Mouse (Mus musculus): ENCODE measurements around the gene Vmn2r16.

Vmn2r16 gene

DNA sequence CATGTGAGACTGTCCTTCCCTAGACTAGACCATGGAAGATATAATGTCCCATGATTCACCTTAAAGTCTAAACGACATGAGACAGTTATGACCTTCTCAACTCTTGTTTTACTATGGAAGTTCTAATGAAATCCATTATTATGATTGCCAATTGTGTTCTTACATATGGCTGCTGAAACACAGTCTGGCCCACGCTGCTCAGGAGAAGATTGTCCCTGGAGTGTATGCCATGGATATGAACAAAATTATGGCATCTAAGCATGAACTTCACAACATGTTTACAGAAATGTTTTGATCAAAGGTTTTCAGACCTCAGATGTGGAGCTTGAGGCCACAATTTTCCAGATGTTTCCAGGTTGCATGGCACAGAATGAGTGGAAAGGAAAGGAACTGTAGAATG lies at the start of gene Vmn2r16:
Vmn2r16 (plus strand) TSS at position 301 of the 400 bp plus-strand sequence.
- no peak for DNase-seq (ENCODE audit: low spot score in 2 of 2)

GRCm38 (mm10) chr5:109294655-109295054 lies 35.3 kb upstream of the Vmn2r16 start:
- no peak for DNase-seq (ENCODE audit: low spot score in 2 of 2)

- DNase-seq (ENCODE audit: low spot score in 2 of 2), result no peak
Measured at GRCm38 (mm10) chr5:109297544-109297943, 32.4 kb upstream of the Vmn2r16 start, which contains the start of gene Vmn2r15. Gene Vmn2r15, minus strand, starts transcription at chr5:109297644.

DNA sequence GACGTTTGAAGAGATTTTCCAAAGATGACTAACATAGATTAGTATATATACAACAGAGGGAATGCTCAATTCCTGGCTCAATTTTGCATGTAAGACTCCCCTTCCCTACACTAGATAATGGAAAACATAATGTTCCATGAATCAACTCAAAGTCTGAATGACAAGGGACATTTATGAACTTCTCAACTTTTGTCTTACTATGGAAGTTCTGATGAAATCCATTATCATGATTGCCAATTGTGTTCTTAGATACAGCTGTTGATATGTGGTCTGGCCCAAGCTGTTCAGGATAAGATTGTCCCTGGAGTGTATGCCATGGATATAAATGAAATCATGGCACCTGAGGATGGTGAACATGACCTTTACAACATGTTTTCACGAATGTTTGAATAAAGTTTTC lies 89.4 kb downstream of the Vmn2r16 start, which contains the start of gene Vmn2r17:
Vmn2r17 (plus strand) TSS at position 301 of the 400 bp plus-strand sequence.
- no peak for DNase-seq (ENCODE audit: low spot score in 2 of 2)
